Mouse (Mus musculus): ENCODE measurements around the gene Ncoa3.
A peak's percentile ranks its signal among the peaks of the same experiment; 100 is the strongest.

Gene Ncoa3

GRCm38 (mm10) chr2:165974383-165974782 is 18.1 kb upstream of the Ncoa3 start:
- DNase-seq: no peak

GRCm38 (mm10) chr2:165976186-165976585 is 16.2 kb upstream of the Ncoa3 start:
- DNase-seq: no peak

- DNase-seq: peak; percentile 36
These were observed 15.6 kb upstream of the Ncoa3 start for GRCm38 (mm10) chr2:165976874-165977273.

GRCm38 (mm10) chr2:165978119-165978518 is 14.3 kb upstream of the Ncoa3 start:
- no peak for DNase-seq

GRCm38 (mm10) chr2:165981248-165981977 is 11.0 kb upstream of the Ncoa3 start:
- DNase-seq: no peak

- DNase-seq: peak; percentile 86
These were observed 9.7 kb upstream of the Ncoa3 start for GRCm38 (mm10) chr2:165982512-165983389.

GRCm38 (mm10) chr2:165984318-165984717 is 8.1 kb upstream of the Ncoa3 start:
- no peak for DNase-seq

GRCm38 (mm10) chr2:165984891-165985290 is 7.5 kb upstream of the Ncoa3 start:
- no peak for DNase-seq

- DNase-seq: no peak
These were observed 6.9 kb upstream of the Ncoa3 start for GRCm38 (mm10) chr2:165985581-165985980.

- peak; percentile 87 for DNase-seq
These were observed 5.4 kb upstream of the Ncoa3 start for GRCm38 (mm10) chr2:165986921-165987453.

GRCm38 (mm10) chr2:165993173-165993900 is 901 bp downstream of the Ncoa3 start:
- DNase-seq: peak; percentile 24

- no peak for DNase-seq
These were observed 1.9 kb downstream of the Ncoa3 start for GRCm38 (mm10) chr2:165994341-165994740.

GRCm38 (mm10) chr2:165995711-165996110 is 3.3 kb downstream of the Ncoa3 start:
- DNase-seq: no peak

- DNase-seq: no peak
These were observed 3.7 kb downstream of the Ncoa3 start for GRCm38 (mm10) chr2:165996130-165996529.

GRCm38 (mm10) chr2:165997256-165997967 is 5.0 kb downstream of the Ncoa3 start:
- no peak for DNase-seq

- no peak for DNase-seq
These were observed 6.5 kb downstream of the Ncoa3 start for GRCm38 (mm10) chr2:165998969-165999368.

GRCm38 (mm10) chr2:165999790-166000189 is 7.4 kb downstream of the Ncoa3 start:
- DNase-seq: no peak

- DNase-seq: no peak
These were observed 7.8 kb downstream of the Ncoa3 start for GRCm38 (mm10) chr2:166000242-166000641.

GRCm38 (mm10) chr2:166000769-166001168 is 8.3 kb downstream of the Ncoa3 start:
- DNase-seq: no peak

- DNase-seq: no peak
These were observed 8.9 kb downstream of the Ncoa3 start for GRCm38 (mm10) chr2:166001362-166001761.

GRCm38 (mm10) chr2:166001768-166002167 is 9.3 kb downstream of the Ncoa3 start:
- DNase-seq: no peak

- no peak for DNase-seq
These were observed 10.0 kb downstream of the Ncoa3 start for GRCm38 (mm10) chr2:166002429-166002828.
